Mouse (Mus musculus) cortical plate, adult 2 months (tissue): ENCODE measurements around the gene Tmub2.

Experiments used
- CTCF ChIP-seq: fragments of 200-500 bp; IDR thresholded peaks from 2 replicates; pipeline ENCODE4 v1.5.1; 2011; ENCODE audit warnings: mild to moderate bottlenecking, control low read depth, low read length; ENCODE audit not compliant: insufficient read depth; ENCODE audit errors: extremely low read depth
- POLR2A ChIP-seq: fragments of 200-500 bp; IDR thresholded peaks from 2 replicates; pipeline ENCODE4 v1.6.1; 2011; ENCODE audit warnings: mild to moderate bottlenecking, low read length, control low read depth; ENCODE audit not compliant: insufficient read depth; ENCODE audit errors: extremely low read depth

DNA sequence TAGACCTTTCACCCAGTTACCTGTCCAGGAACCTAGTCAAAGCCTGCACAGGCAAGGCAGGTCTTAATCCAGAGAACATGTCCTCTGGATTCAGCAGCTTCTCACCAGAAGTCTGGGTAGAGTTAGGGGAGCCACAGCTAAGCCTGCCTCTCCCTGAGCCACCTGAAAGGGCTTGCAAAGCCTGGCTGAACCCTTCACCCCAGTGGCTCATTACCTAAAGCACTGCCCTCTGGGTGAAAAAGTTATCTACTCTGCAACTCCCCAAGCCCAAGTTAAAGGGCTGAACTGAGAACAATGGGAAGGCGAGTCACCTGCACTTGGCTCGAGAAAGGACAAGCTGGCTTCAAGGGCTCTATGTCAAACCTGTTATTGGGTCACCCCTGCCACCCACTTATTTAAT, 19.4 kb downstream of the Tmub2 start:
- TF ChIP-seq CTCF (no peak), POLR2A (no peak)
